Mouse (Mus musculus) stomach, embryonic 14.5 days (tissue): ENCODE results near the gene Hsd17b13. TPM values are rescaled to one million over a fixed set of nuclear protein-coding genes. Genes with fewer than 3 reads are reported as not detected.

ENCODE experiments used
- ATAC-seq: fragments of 200-750 bp; cut with Nextera tagmentation; 2 replicates; pipeline ENCODE4 v1.8.0; 2017; ENCODE audit warnings: low read depth, moderate TSS enrichment; ENCODE audit not compliant: insufficient number of reproducible peaks, insufficient read depth, low FRiP score
- H3K27ac ChIP-seq: fragments of 300-500 bp; sonication (generic); 2 replicates; pipeline ENCODE4 v1.5.1; 2014; ENCODE audit warnings: mild to moderate bottlenecking, low read length, moderate library complexity, mixed read lengths
- H3K27me3 ChIP-seq: fragments of 300-500 bp; sonication (generic); 2 replicates; pipeline ENCODE4 v1.6.1; 2014; ENCODE audit warnings: low read length, control low read depth, mixed read lengths; ENCODE audit not compliant: control insufficient read depth, insufficient read depth
- H3K36me3 ChIP-seq: fragments of 300-500 bp; sonication (generic); 2 replicates; pipeline ENCODE4 v1.6.1; 2014; ENCODE audit warnings: mild to moderate bottlenecking, control low read depth, low read length, moderate library complexity, mixed read lengths; ENCODE audit not compliant: control insufficient read depth, insufficient read depth
- H3K4me1 ChIP-seq: fragments of 300-500 bp; sonication (generic); 2 replicates; pipeline ENCODE4 v1.6.1; 2014; ENCODE audit warnings: low read length, control low read depth, mixed read lengths; ENCODE audit not compliant: control insufficient read depth, insufficient read depth
- H3K4me2 ChIP-seq: fragments of 300-500 bp; sonication (generic); replicated peaks from 2 replicates; pipeline ENCODE4 v1.6.1; 2014; ENCODE audit warnings: low read depth, low read length, control low read depth
- H3K4me3 ChIP-seq: fragments of 300-500 bp; sonication (generic); 2 replicates; pipeline ENCODE4 v1.5.1; 2014; ENCODE audit warnings: low read depth, low read length, control low read depth
- H3K9ac ChIP-seq: fragments of 300-500 bp; sonication (generic); replicated peaks from 2 replicates; pipeline ENCODE4 v1.6.1; 2014; ENCODE audit warnings: low read depth, mild to moderate bottlenecking, control low read depth, low read length, moderate library complexity, mixed read lengths
- H3K9me3 ChIP-seq: fragments of 300-500 bp; sonication (generic); 2 replicates; pipeline ENCODE4 v1.6.1; 2016; ENCODE audit warnings: low read depth, low read length, control low read depth; ENCODE audit not compliant: control insufficient read depth
- WGBS: fragments of 180-500 bp; shearing (Covaris S2); extraction: QIAGEN DNeasy Blood & Tissue Kit; methylation state at CpG from one replicate; pipeline ENCODE4 v1.1.7; 2014; 5-methylcytosine and 5-hydroxymethylcytosine counted together
- polyA plus RNA-seq: library from polyadenylated mRNA; unstranded; fragments of >200 nt; fragmentation: Nextera tagmentation; extraction: Ambion mirVana; gene quantifications from 2 replicates; pipeline ENCODE4 v1.2.1, GENCODE M21; 2014

The Hsd17b13 gene
- polyA plus RNA-seq, 1 experiment from 2014 or later: 0.38 TPM

DNA sequence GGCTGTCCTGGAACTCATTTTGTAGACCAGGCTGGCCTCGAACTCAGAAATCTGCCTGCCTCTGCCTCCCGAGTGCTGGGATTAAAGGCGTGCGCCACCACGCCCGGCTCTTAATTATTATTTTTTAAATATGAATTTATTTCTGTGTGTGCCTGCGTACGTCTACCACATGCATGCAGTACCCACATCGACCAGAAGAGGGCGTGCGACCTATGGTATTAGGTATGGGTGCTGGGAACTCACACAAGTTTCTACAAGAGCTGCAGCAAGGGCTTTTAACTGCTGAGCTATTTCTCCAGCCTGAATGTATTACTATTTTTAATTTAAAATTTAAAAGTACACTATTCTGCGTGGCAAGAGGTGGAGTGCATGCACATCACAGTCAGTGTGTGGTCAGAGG is 50.8 kb downstream of the Hsd17b13 start:
- H3K27me3 ChIP-seq: no peaks in the 10 kb centered on the region
- no peak overlapping the region for H3K27ac ChIP-seq
- no peak overlapping the region for H3K9ac ChIP-seq
- no peak overlapping the region for H3K4me3 ChIP-seq
- no peaks in the 10 kb centered on the region for H3K9me3 ChIP-seq
- H3K4me1 ChIP-seq: no peaks in the 10 kb centered on the region; the same call in 1 of the 2 replicates
- 69% methylated on average over 11 of the region's 12 CpGs for WGBS
- no peak overlapping the region for H3K4me2 ChIP-seq
- ATAC-seq: no peak
- H3K36me3 ChIP-seq: no peaks in the 10 kb centered on the region

- WGBS: 68% methylated on average over 2 of the region's 2 CpGs
- H3K4me1 ChIP-seq: no peaks in the 10 kb centered on the region; the same call in 1 of the 2 replicates
- no peak for ATAC-seq
Measured at GRCm38 (mm10) chr5:103923755-103924154, 53.5 kb downstream of the Hsd17b13 start.

GRCm38 (mm10) chr5:103923101-103923500 is 54.1 kb downstream of the Hsd17b13 start:
- ATAC-seq: no peak
- Histone ChIP-seq H3K9ac (no peak overlapping the region), H3K4me1 (no peaks in the 10 kb centered on the region; the same call in 1 of the 2 replicates), H3K4me3 (no peak overlapping the region), H3K9me3 (no peaks in the 10 kb centered on the region), H3K27me3 (no peaks in the 10 kb centered on the region), H3K27ac (no peak overlapping the region), H3K36me3 (no peaks in the 10 kb centered on the region), H3K4me2 (no peak overlapping the region)
- 74% methylated on average over 6 of the region's 6 CpGs for WGBS

More at GRCm38 (mm10) chr5:103923755-103924154, 53.5 kb downstream of the Hsd17b13 start:
- H3K4me2 ChIP-seq: no peak overlapping the region
- H3K27me3 ChIP-seq: no peaks in the 10 kb centered on the region
- no peak overlapping the region for H3K9ac ChIP-seq
- no peaks in the 10 kb centered on the region for H3K9me3 ChIP-seq
- H3K27ac ChIP-seq: no peak overlapping the region
- H3K36me3 ChIP-seq: no peaks in the 10 kb centered on the region
- H3K4me3 ChIP-seq: no peak overlapping the region

DNA sequence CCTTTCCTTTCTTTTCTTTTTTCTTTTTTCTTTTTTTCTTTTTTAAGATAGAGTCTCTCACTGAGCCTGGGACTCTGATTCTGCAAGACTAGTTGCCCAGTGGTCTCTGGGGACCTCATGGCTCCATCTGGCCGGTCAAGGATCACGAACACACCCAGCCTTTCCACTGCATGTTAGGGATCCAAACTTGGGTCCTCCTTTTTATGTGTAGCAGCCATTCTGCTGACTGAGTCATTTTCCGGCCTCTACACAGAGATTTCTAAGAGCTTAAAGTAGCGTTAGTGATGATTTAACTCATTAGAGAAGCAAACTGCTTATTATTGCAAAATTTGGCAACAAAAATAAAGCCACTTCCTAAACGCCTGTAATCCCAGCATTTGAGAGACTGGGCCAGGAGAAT is 54.8 kb downstream of the Hsd17b13 start:
- WGBS: 75% methylated on average over 5 of the region's 5 CpGs

DNA sequence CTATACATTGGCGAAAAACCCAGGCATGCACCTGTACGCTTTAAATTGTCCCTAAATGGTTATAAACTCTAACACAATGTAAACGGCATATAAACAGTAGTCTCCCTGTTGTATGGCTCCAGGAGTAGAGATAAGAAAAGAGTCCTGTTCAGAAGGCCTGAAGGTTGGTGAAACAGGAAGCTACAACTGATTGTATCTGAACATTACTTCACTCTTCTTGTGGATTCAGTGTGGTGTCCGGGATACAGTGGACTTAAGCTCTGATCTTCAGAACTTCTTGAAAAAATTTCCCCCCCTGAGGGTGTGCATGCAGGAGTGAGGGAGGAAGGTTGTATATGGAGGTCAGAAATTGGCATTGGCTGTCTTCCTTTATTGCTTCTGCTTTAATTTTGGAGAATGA is 57.7 kb downstream of the Hsd17b13 start:
- Histone ChIP-seq H3K9ac (no peak overlapping the region), H3K9me3 (no peaks in the 10 kb centered on the region), H3K27me3 (no peaks in the 10 kb centered on the region), H3K36me3 (no peaks in the 10 kb centered on the region), H3K4me2 (no peak overlapping the region), H3K4me1 (no peaks in the 10 kb centered on the region), H3K4me3 (no peak overlapping the region), H3K27ac (no peak overlapping the region)
- 80% methylated on average over 4 of the region's 4 CpGs for WGBS
- no peak for ATAC-seq

More for the DNA sequence above, 54.8 kb downstream of the Hsd17b13 start:
- no peaks in the 10 kb centered on the region for H3K27me3 ChIP-seq
- H3K27ac ChIP-seq: no peak overlapping the region
- no peaks in the 10 kb centered on the region for H3K4me1 ChIP-seq
- no peak for ATAC-seq
- no peaks in the 10 kb centered on the region for H3K9me3 ChIP-seq
- H3K4me3 ChIP-seq: no peak overlapping the region
- H3K4me2 ChIP-seq: no peak overlapping the region
- H3K36me3 ChIP-seq: no peaks in the 10 kb centered on the region
- no peak overlapping the region for H3K9ac ChIP-seq

- ATAC-seq: no peak
- Histone ChIP-seq H3K27ac (no peak overlapping the region), H3K4me1 (no peaks in the 10 kb centered on the region), H3K36me3 (no peaks in the 10 kb centered on the region), H3K27me3 (no peaks in the 10 kb centered on the region), H3K4me2 (no peak overlapping the region), H3K9me3 (no peaks in the 10 kb centered on the region), H3K4me3 (no peak overlapping the region), H3K9ac (no peak overlapping the region)
- WGBS: 77% methylated on average over 3 of the region's 3 CpGs
Measured at GRCm38 (mm10) chr5:103918233-103918632, 59.0 kb downstream of the Hsd17b13 start.

GRCm38 (mm10) chr5:103917357-103917895 is 59.8 kb downstream of the Hsd17b13 start:
- ATAC-seq: 0 out of 2 replicates have a peak, but pooled peaks have one; percentile 17

DNA sequence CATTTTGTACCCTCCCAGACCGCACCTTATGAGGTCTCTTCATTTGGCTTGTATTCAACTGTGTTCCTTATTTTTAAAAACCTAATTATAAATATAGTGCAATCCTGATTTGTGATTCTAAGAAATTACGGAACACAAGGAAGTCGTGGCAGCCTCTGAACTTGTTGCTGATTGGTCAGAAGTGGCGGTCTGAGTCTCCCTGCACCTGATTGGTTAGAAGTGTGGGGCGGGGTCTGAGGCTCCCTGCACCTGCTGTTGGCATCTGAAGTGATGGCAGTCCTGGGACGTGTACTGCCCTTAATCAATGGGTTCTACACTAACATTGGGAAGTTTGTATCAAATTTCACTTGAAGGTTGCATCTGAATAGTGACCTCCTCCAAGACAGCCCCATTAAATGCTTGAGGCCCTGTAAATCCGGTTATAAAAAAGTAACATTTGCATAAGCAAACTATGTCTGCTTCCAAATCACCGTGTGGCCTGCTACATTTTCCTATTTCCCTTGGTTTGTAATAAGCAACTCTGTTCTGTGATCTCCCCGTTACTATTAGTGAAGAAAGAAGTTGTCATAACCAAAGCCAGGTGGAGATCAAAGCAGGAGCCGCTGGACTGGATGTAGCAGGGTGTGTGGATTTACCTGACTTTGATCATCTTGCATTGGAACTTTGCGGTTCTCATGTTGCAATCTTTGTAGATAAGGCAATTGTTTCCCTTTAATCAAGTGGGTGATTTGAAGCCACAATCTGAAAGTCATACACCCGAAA is 60.4 kb downstream of the Hsd17b13 start:
- Histone ChIP-seq H3K27me3 (no peaks in the 10 kb centered on the region), H3K36me3 (no peaks in the 10 kb centered on the region), H3K4me1 (no peaks in the 10 kb centered on the region), H3K4me2 (no peak overlapping the region), H3K4me3 (no peak overlapping the region), H3K9me3 (no peaks in the 10 kb centered on the region), H3K9ac (no peak overlapping the region), H3K27ac (no peak overlapping the region)
- ATAC-seq: peak; percentile 70
- WGBS: 60% methylated on average over 12 of the region's 12 CpGs

More at GRCm38 (mm10) chr5:103917357-103917895, 59.8 kb downstream of the Hsd17b13 start:
- Histone ChIP-seq H3K9ac (no peak overlapping the region), H3K27ac (no peak overlapping the region), H3K9me3 (no peaks in the 10 kb centered on the region), H3K4me2 (no peak overlapping the region), H3K4me3 (no peak overlapping the region), H3K4me1 (no peaks in the 10 kb centered on the region), H3K27me3 (no peaks in the 10 kb centered on the region), H3K36me3 (no peaks in the 10 kb centered on the region)
- WGBS: 70% methylated on average over 8 of the region's 8 CpGs
